Mouse (Mus musculus) liver, embryonic 14.5 days (tissue): Measurements from ENCODE around the gene Dapk1. TPM values are rescaled to one million over a fixed set of nuclear protein-coding genes. Genes with fewer than 3 reads are reported as not detected.

Source experiments
- ATAC-seq: fragments of 200-750 bp; cut with Nextera tagmentation; 2 replicates; pipeline ENCODE4 v1.8.0; 2017; ENCODE audit warnings: moderate number of reproducible peaks, mild to moderate bottlenecking, moderate library complexity; ENCODE audit not compliant: insufficient read depth
- DNase-seq, 3 experiments: peaks; one replicate each; pipeline ENCODE4 v3.0.0-alpha.2; 2012 to 2013; ENCODE audit warnings: low read depth in 3 of 3, low spot score in 3 of 3
- H3K27ac ChIP-seq: fragments of 300-500 bp; sonication (generic); 2 replicates; pipeline ENCODE4 v1.5.1; 2014; ENCODE audit warnings: moderate library complexity, mild to moderate bottlenecking, control low read depth, inconsistent platforms
- H3K27me3 ChIP-seq: fragments of 300-500 bp; sonication (generic); 2 replicates; pipeline ENCODE4 v1.6.1; 2014; ENCODE audit warnings: mild to moderate bottlenecking, low read length, moderate library complexity; ENCODE audit not compliant: control insufficient read depth, insufficient read depth
- H3K36me3 ChIP-seq: fragments of 300-500 bp; sonication (generic); replicated peaks from 2 replicates; pipeline ENCODE4 v1.6.1; 2014; ENCODE audit warnings: low read depth; ENCODE audit not compliant: control insufficient read depth, insufficient read depth
- H3K4me1 ChIP-seq, 2 experiments: fragments of 200-500 bp in 1 of 2; fragments of 300-500 bp in 1 of 2; sonication (generic) in 1 of 2; replicated peaks; 2 replicates each; pipeline ENCODE4 v1.6.1; 2012 to 2014; ENCODE audit warnings: antibody characterized with exemption in 1 of 2, inconsistent platforms in 1 of 2, low read length in 1 of 2; ENCODE audit not compliant: control insufficient read depth in 2 of 2, insufficient read depth in 2 of 2
- H3K4me2 ChIP-seq: fragments of 300-500 bp; sonication (generic); 2 replicates; pipeline ENCODE4 v1.6.1; 2014; ENCODE audit warnings: low read depth, mild to moderate bottlenecking, control low read depth, moderate library complexity
- H3K4me3 ChIP-seq, 2 experiments: fragments of 200-500 bp in 1 of 2; fragments of 300-500 bp in 1 of 2; sonication (generic) in 1 of 2; 2 replicates each; pipeline ENCODE4 v1.5.1; 2012 to 2014; ENCODE audit warnings: low read depth in 2 of 2, low read length in 2 of 2, mild to moderate bottlenecking in 2 of 2, control low read depth in 1 of 2, inconsistent platforms in 1 of 2, moderate library complexity in 1 of 2; ENCODE audit not compliant: insufficient read depth in 1 of 2
- H3K9ac ChIP-seq: fragments of 300-500 bp; sonication (generic); replicated peaks from 2 replicates; pipeline ENCODE4 v1.6.1; 2014; ENCODE audit warnings: mild to moderate bottlenecking, control low read depth, moderate library complexity
- H3K9me3 ChIP-seq: fragments of 300-500 bp; sonication (generic); 2 replicates; pipeline ENCODE4 v1.6.1; 2016; ENCODE audit warnings: low read length, mixed read lengths; ENCODE audit not compliant: control insufficient read depth
- CTCF ChIP-seq: IDR thresholded peaks from 2 replicates; pipeline ENCODE4 v1.5.1; 2016; ENCODE audit warnings: antibody characterized with exemption, low read depth, control low read depth
- EP300 ChIP-seq: IDR thresholded peaks from 2 replicates; pipeline ENCODE4 v1.6.1; 2016; ENCODE audit warnings: antibody characterized with exemption, low read depth
- WGBS: fragments of 180-500 bp; shearing (Covaris S2); extraction: QIAGEN DNeasy Blood & Tissue Kit; methylation state at CpG from one replicate; pipeline ENCODE4 v1.1.7; 2014; ENCODE audit not compliant: insufficient replicate concordance; 5-methylcytosine and 5-hydroxymethylcytosine counted together
- polyA plus RNA-seq, 2 experiments: library from polyadenylated mRNA; depleted of rRNA in 1 of 2; stranded (reverse) in 1 of 2; unstranded in 1 of 2; fragments of >200 nt; fragmentation: Nextera tagmentation in 1 of 2; extraction: Ambion mirVana in 1 of 2; gene quantifications; 2 replicates each; pipeline versions ENCODE4 v1.2.1 to v1.2.3; 2012 to 2014

Gene Dapk1
- polyA plus RNA-seq, 2 experiments: 4.8 to 7.1 TPM

DNA sequence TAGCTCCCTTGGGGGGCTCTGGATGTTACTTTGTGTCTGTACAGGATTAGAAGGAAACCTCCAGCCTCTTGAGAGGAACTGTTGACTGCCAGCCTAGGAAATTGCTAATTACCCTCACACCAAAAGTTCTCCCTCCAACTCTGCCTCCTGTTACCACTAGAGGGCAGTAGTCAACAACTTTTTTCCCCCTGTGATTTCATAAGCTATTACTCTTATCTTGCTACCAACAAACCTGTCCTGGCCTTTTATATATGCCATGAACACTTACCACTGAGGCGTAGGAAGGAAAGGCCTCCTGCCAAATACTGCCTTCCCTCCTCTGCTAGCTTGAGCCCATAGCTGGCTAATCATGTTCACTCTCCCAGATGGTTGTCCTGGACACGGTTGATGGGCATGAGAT lies 146.8 kb downstream of the Dapk1 start:
- Histone ChIP-seq H3K4me3 (no peak overlapping the region), H3K4me1 (peaks cover 29 to 32% of the 10 kb centered on the region in 2 experiments), H3K27me3 (no peaks in the 10 kb centered on the region), H3K36me3 (no peaks in the 10 kb centered on the region; the same call in 1 of the 2 replicates), H3K9ac (no peak overlapping the region), H3K27ac (no peak overlapping the region), H3K9me3 (no peaks in the 10 kb centered on the region), H3K4me2 (no peak overlapping the region)
- ATAC-seq (no peak), DNase-seq (no peak)
- 70% methylated on average over 2 of the region's 2 CpGs for WGBS
- TF ChIP-seq EP300: no peak
- peak; percentile 67 for TF ChIP-seq CTCF

DNA sequence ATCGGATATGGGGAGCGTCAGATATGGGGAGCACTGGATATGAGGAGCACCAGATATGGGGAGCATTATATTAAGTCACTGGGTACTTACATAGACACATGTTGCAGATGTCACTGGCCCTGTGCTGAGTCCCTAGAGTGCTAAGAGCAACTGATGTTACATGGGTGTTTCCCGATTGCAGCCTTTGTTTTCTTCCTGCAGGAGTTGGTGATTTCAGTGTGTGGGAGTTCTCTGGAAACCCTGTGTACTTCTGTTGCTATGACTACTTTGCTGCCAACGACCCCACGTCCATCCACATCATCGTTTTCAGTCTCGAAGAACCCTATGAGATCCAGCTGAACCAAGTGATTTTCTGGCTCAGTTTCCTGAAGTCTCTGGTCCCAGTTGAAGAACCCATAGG lies 149.2 kb downstream of the Dapk1 start:
- H3K4me2 ChIP-seq: no peak overlapping the region
- no peak overlapping the region for H3K9ac ChIP-seq
- no peak for DNase-seq
- no peak for ATAC-seq
- WGBS: 73% methylated on average over 7 of the region's 7 CpGs
- no peaks in the 10 kb centered on the region for H3K27me3 ChIP-seq
- TF ChIP-seq EP300 (no peak), CTCF (no peak)
- H3K4me1 ChIP-seq: peaks cover 7 to 10% of the 10 kb centered on the region in 2 experiments
- H3K4me3 ChIP-seq: no peak overlapping the region
- H3K27ac ChIP-seq: no peak overlapping the region
- no peaks in the 10 kb centered on the region for H3K9me3 ChIP-seq
- no peaks in the 10 kb centered on the region; the same call in 1 of the 2 replicates for H3K36me3 ChIP-seq

DNA sequence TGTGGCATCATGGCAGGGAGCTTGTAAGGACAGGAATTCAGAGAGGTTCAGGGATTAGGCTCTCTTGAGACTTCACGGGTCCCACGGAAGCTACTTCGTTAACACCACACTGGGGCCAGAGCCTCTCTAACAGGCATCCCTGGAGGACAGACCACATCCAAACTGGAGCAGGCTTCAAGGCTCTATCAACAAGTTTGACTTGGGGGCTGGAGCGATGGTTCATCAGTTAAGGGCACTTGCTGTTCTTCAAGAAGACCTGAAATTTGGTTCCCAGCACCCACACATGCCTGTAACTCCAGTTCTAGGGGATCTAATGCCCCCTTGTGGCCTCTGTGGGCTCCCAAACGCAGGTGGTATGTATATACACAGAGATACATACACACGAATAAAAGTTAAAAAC lies 151.5 kb downstream of the Dapk1 start:
- no peak overlapping the region for H3K4me3 ChIP-seq
- TF ChIP-seq EP300 (no peak), CTCF (no peak)
- H3K9me3 ChIP-seq: no peaks in the 10 kb centered on the region
- H3K36me3 ChIP-seq: no peaks in the 10 kb centered on the region; the same call in 1 of the 2 replicates
- 79% methylated on average over 6 of the region's 6 CpGs for WGBS
- ATAC-seq: no peak
- no peak overlapping the region for H3K9ac ChIP-seq
- H3K4me1 ChIP-seq: no peaks in the 10 kb centered on the region
- no peak for DNase-seq
- no peaks in the 10 kb centered on the region for H3K27me3 ChIP-seq
- H3K4me2 ChIP-seq: no peak overlapping the region
- H3K27ac ChIP-seq: no peak overlapping the region

DNA sequence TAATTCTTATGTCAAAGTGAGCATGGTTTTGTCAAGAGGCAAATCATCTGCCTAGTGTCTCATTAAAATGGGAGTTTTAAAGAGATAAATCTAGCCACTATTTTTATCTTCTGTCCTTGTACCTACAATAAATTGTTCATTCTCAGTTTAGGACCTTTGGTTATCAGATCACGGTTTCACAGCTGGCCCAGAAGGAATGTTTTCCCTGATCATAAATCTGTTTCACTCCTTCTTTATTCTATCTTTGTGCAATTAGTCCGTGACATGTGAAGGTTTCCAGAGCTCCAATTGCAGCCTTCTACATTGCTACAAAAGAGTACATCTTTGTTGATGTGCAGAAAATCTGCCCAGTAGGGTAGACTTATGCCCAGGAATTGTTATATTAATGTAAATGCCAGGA lies 153.5 kb downstream of the Dapk1 start:
- TF ChIP-seq CTCF (no peak), EP300 (no peak)

DNA sequence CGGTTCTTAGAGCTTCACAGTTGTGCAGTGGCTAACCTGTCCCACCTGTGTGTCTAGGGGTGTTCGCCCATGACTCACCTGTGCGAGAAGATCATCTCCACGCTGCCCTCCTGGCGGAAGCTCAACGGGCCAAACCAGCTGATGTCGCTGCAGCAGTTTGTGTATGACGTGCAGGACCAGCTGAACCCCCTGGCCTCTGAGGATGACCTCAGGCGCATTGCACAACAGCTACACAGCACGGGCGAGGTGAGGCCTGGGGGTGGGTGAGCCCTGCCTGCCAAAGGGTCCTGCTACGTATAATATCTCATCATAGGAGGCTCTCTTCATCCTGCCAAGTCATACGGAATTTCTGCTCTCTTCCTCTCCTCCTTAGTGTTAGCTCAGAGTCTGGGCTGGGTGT lies 155.5 kb downstream of the Dapk1 start:
- 73% methylated on average over 13 of the region's 13 CpGs for WGBS
- TF ChIP-seq EP300 (no peak), CTCF (no peak)
- no peaks in the 10 kb centered on the region for H3K9me3 ChIP-seq
- H3K4me3 ChIP-seq: no peak overlapping the region
- no peak overlapping the region for H3K4me2 ChIP-seq
- no peaks in the 10 kb centered on the region; the same call in 1 of the 2 replicates for H3K36me3 ChIP-seq
- DNase-seq (no peak), ATAC-seq (0 out of 2 replicates have a peak, but pooled peaks have one; percentile 37)
- no peak overlapping the region for H3K9ac ChIP-seq
- no peaks in the 10 kb centered on the region for H3K27me3 ChIP-seq
- H3K27ac ChIP-seq: no peak overlapping the region
- no peaks in the 10 kb centered on the region for H3K4me1 ChIP-seq

More for the DNA sequence above, 153.5 kb downstream of the Dapk1 start:
- H3K27ac ChIP-seq: no peak overlapping the region
- no peak overlapping the region for H3K4me3 ChIP-seq
- 61% methylated on average over 2 of the region's 2 CpGs for WGBS
- H3K27me3 ChIP-seq: no peaks in the 10 kb centered on the region
- no peak overlapping the region for H3K9ac ChIP-seq
- no peaks in the 10 kb centered on the region for H3K4me1 ChIP-seq
- ATAC-seq (no peak), DNase-seq (no peak)
- H3K9me3 ChIP-seq: no peaks in the 10 kb centered on the region
- H3K4me2 ChIP-seq: no peak overlapping the region
- H3K36me3 ChIP-seq: no peaks in the 10 kb centered on the region; the same call in 1 of the 2 replicates
